Mouse (Mus musculus): ENCODE measurements around the gene Mbd6. TPM values are rescaled to one million over a fixed set of nuclear protein-coding genes. Genes with fewer than 3 reads are reported as not detected.
A peak's percentile ranks its signal among the peaks of the same experiment; 100 is the strongest.

Gene Mbd6
- polyA plus RNA-seq, 1 experiment = 35.1 TPM

DNA sequence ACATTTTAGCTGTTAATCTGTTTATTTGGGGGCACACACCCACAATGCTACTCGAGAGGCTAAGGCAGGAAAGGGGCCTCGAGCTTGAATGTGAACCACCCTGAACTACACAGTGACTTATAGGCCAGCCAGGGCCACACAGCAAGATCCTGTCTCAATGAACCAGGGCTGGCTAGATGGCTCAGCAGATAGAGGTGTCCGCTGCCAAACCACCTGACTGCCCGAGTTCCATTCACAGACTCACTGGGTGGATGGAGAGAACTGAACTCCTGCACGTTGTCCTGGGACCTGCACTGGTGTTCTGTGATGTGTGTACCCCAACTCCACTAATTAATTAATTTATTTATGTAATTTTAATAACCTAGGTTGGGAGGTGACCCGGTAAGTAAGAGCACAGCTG is 31.0 kb downstream of the Mbd6 start:
- no peak overlapping the region for H3K27ac ChIP-seq (ENCODE audit: insufficient read depth, low read length)
- H3K4me3 ChIP-seq (ENCODE audit: insufficient read depth, low read length) = no peak overlapping the region; the same call in 1 of the 2 replicates
- TF ChIP-seq POLR2A (IDR thresholded peaks at IDR 0.05; ENCODE audit: extremely low read depth, insufficient read depth, low read length) = no peak
- no peak for TF ChIP-seq CTCF (IDR thresholded peaks at IDR 0.05; ENCODE audit: extremely low read depth, insufficient read depth, low read length)
- H3K4me1 ChIP-seq (ENCODE audit: control insufficient read depth, insufficient read depth, low read length) = peaks cover 11% of the 10 kb centered on the region

DNA sequence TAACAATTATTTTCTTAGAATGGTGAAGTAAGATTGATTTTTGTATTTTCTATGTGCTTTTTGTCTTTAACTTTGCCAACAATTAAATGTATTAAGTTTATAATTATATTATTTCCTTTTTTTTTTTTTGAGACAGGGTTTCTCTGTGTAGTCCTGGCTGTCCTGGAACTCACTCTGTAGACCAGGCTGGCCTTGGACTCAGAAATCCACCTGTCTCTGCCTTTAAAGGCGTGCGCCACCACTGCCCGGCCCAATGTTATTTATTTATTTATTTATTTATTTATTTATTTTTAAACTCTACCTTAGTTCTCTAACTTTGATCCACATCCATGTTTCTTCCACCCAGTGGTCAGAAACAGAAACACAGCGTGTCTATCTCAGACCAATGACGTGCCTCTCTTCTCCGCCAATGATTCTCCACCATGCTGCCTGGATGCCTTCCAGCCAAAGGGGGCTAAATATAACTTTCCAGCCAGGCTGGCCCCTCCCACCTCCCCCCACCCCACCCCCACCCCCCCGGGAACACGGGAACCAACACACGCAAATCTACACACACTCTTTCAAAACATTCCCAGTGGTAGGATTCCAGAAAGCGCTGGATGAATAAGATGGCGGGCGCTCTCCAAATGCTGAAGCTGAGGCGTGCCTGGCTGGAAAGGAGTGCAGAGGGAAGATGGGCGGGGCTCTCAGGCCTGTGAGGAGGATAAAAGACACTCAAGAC is 33.0 kb downstream of the Mbd6 start:
- Histone ChIP-seq H3K4me1 (ENCODE audit: control insufficient read depth, insufficient read depth, low read length) (peaks cover 11% of the 10 kb centered on the region), H3K4me3 (ENCODE audit: insufficient read depth, low read length) (no peak overlapping the region), H3K27ac (ENCODE audit: insufficient read depth, low read length) (no peak overlapping the region)
- no peak for TF ChIP-seq CTCF (IDR thresholded peaks at IDR 0.05; ENCODE audit: extremely low read depth, insufficient read depth, low read length)
- TF ChIP-seq POLR2A (IDR thresholded peaks at IDR 0.05; ENCODE audit: extremely low read depth, insufficient read depth, low read length) = no peak

DNA sequence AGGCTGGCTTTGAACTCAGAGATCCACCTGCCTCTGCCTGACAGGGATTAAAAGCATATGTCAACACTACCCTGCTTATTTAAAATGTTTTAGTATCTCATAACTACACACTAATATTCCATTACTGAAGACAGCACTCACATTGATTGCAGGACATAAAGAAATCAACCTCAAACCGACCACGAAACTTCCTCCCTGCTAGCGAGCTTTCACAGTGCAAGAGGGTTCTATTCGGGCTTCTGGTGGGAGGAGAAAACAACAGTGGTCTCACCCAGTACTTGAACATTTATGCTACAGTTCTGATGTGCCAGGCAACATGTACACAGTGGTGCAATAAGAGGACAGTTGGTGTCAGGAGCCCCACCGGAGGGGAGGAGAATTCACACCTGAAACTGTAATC is 38.0 kb downstream of the Mbd6 start:
- no peak overlapping the region for H3K27ac ChIP-seq (ENCODE audit: insufficient read depth, low read length)
- no peak overlapping the region for H3K4me3 ChIP-seq (ENCODE audit: insufficient read depth, low read length)
- no peak for TF ChIP-seq POLR2A (IDR thresholded peaks at IDR 0.05; ENCODE audit: extremely low read depth, insufficient read depth, low read length)
- TF ChIP-seq CTCF (IDR thresholded peaks at IDR 0.05; ENCODE audit: extremely low read depth, insufficient read depth, low read length) = no peak
- no peaks in the 10 kb centered on the region; the same call in 1 of the 2 replicates for H3K4me1 ChIP-seq (ENCODE audit: control insufficient read depth, insufficient read depth, low read length)

DNA sequence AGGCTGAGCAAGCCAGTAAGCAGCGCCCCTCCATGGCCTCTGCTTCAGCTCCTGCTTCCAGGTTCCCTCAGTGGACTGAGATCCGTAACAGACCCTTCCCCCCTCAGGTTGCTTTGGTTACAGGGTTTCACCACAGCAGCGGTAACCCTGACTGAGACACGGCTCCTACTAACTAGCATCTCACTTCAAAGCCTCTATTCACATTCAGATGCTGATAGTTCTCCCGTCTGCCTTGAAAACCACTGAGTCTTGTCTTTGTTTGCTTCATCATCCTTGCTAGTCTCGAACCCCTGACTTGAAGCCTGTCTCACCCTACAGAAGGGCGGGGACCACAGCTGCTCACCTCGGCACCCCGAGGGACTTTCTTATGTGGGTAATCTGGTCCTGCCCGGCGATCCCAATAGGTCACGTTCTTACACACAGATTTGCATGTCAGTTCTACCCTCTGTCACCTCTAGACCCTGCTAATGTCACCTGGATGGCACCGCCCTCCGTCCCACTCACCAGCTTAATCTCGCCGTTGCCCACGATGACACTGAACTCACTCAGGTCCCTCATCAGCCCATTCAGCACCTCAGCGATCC is 50.5 kb downstream of the Mbd6 start:
- Histone ChIP-seq H3K4me3 (ENCODE audit: insufficient read depth, low read length) (no peak overlapping the region), H3K4me1 (ENCODE audit: control insufficient read depth, insufficient read depth, low read length) (no peaks in the 10 kb centered on the region), H3K27ac (ENCODE audit: insufficient read depth, low read length) (no peak overlapping the region)
- TF ChIP-seq CTCF (IDR thresholded peaks at IDR 0.05; ENCODE audit: extremely low read depth, insufficient read depth, low read length) (no peak), POLR2A (IDR thresholded peaks at IDR 0.05; ENCODE audit: extremely low read depth, insufficient read depth, low read length) (no peak)

DNA sequence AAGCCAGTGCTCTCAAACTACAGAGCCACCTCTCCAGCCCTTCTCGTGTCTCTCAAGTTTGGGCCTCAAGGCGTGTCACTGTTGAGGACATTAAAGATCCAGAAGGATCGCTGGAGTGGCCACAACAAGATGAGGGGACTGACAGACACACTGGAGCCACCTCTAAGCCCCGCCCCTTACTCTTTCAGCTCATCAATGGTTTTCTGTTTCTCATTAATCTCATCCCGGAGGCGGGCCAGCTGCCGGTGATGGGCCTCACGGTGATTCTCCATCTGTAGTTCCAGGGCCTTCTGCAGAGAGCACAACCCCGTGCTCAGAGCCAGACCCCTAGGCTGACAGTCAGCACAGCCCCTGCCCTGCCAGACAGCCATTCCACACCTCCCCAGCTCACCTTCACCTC is 52.3 kb downstream of the Mbd6 start:
- Histone ChIP-seq H3K4me1 (ENCODE audit: control insufficient read depth, insufficient read depth, low read length) (no peaks in the 10 kb centered on the region), H3K4me3 (ENCODE audit: insufficient read depth, low read length) (no peak overlapping the region), H3K27ac (ENCODE audit: insufficient read depth, low read length) (no peak overlapping the region)
- TF ChIP-seq CTCF (IDR thresholded peaks at IDR 0.05; ENCODE audit: extremely low read depth, insufficient read depth, low read length) = no peak
- no peak for TF ChIP-seq POLR2A (IDR thresholded peaks at IDR 0.05; ENCODE audit: extremely low read depth, insufficient read depth, low read length)

DNA sequence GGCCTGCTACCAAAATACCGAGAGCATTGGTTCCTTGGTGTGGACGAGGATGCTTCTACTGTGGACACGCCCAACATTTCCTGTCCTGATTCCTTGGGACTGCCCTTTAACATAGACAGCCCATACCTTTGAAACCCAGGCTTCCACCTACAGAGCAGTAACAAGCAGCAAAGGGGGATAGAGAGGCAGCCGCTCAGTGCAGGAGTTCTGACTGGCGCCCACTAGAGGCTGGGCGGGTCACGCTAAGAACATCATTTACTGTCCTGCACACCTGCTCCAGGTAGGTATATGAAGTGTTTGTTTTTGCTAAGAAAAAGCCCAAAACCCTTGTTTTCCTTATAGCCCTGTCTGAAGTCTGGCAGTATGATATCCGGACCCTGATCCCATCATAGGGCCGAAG is 55.7 kb downstream of the Mbd6 start:
- Histone ChIP-seq H3K27ac (ENCODE audit: insufficient read depth, low read length) (no peak overlapping the region), H3K4me3 (ENCODE audit: insufficient read depth, low read length) (no peak overlapping the region), H3K4me1 (ENCODE audit: control insufficient read depth, insufficient read depth, low read length) (no peaks in the 10 kb centered on the region)
- TF ChIP-seq CTCF (IDR thresholded peaks at IDR 0.05; ENCODE audit: extremely low read depth, insufficient read depth, low read length) (peak; percentile 29; the same call in 1 of the 2 replicates), POLR2A (IDR thresholded peaks at IDR 0.05; ENCODE audit: extremely low read depth, insufficient read depth, low read length) (no peak)

Other genes starting within 250 kb of the Mbd6 start
- 14.0 and 14.6 TPM in 2 replicates for gene Mettl1, start 247.6 kb downstream of the Mbd6 start, polyA plus RNA-seq (2012; rRNA removed)
- 0.19 and 0.21 TPM in 2 replicates for gene Eef1akmt3, start 247.5 kb downstream of the Mbd6 start, polyA plus RNA-seq (2012; rRNA removed)
- gene Cyp27b1, start 240.8 kb downstream of the Mbd6 start, polyA plus RNA-seq (2012; rRNA removed) = 0.67 and 0.78 TPM in 2 replicates
- gene March9, start 228.8 kb downstream of the Mbd6 start, polyA plus RNA-seq (2012; rRNA removed) = 11.8 TPM in 2 replicates
- 134 and 139 TPM in 2 replicates for gene Cdk4, start 225.5 kb downstream of the Mbd6 start, polyA plus RNA-seq (2012; rRNA removed)
- gene Tspan31, start 218.8 kb downstream of the Mbd6 start, polyA plus RNA-seq (2012; rRNA removed) = 81.3 and 88.3 TPM in 2 replicates
- 383 and 414 TPM in 2 replicates for gene Agap2, start 213.7 kb downstream of the Mbd6 start, polyA plus RNA-seq (2012; rRNA removed)
- gene Os9, start 167.9 kb downstream of the Mbd6 start, polyA plus RNA-seq (2012; rRNA removed) = 106 TPM in 2 replicates
- 127 and 129 TPM in 2 replicates for gene B4galnt1, start 123.8 kb downstream of the Mbd6 start, polyA plus RNA-seq (2012; rRNA removed)
- gene Slc26a10, start 108.4 kb downstream of the Mbd6 start, polyA plus RNA-seq (2012; rRNA removed) = 8.7 TPM in 2 replicates
- 225 and 288 TPM in 2 replicates for gene Arhgef25, start 98.9 kb downstream of the Mbd6 start, polyA plus RNA-seq (2012; rRNA removed)
- gene Dtx3, start 93.3 kb downstream of the Mbd6 start, polyA plus RNA-seq (2012; rRNA removed) = 371 and 407 TPM in 2 replicates
- gene Pip4k2c, start 77.4 kb downstream of the Mbd6 start, polyA plus RNA-seq (2012; rRNA removed) = 116 and 117 TPM in 2 replicates
- 1,251 and 1,302 TPM in 2 replicates for gene Kif5a, start 25.7 kb downstream of the Mbd6 start, polyA plus RNA-seq (2012; rRNA removed)
- gene Dctn2, start 22.6 kb downstream of the Mbd6 start, polyA plus RNA-seq (2012; rRNA removed) = 304 and 309 TPM in 2 replicates
- 71.6 and 75.6 TPM in 2 replicates for gene Mars, start 22.8 kb upstream of the Mbd6 start, polyA plus RNA-seq (2012; rRNA removed)
- gene Arhgap9, start 32.9 kb upstream of the Mbd6 start, polyA plus RNA-seq (2012; rRNA removed) = 1.2 and 1.4 TPM in 2 replicates
- gene Gli1, start 53.0 kb upstream of the Mbd6 start, polyA plus RNA-seq (2012; rRNA removed) = 2.3 and 2.6 TPM in 2 replicates
- gene Inhbe, start 65.4 kb upstream of the Mbd6 start, polyA plus RNA-seq (2012; rRNA removed) = 0.10 and 0.19 TPM in 2 replicates
- not detected in 2 replicates for gene Inhbc, start 81.4 kb upstream of the Mbd6 start, polyA plus RNA-seq (2012; rRNA removed)
- gene R3hdm2, start 91.3 kb upstream of the Mbd6 start, polyA plus RNA-seq (2012; rRNA removed) = 185 and 201 TPM in 2 replicates
- 9.5 and 10.6 TPM in 2 replicates for gene Stac3, start 212.7 kb upstream of the Mbd6 start, polyA plus RNA-seq (2012; rRNA removed)
- 10.0 and 10.6 TPM in 2 replicates for gene Ndufa4l2, start 225.9 kb upstream of the Mbd6 start, polyA plus RNA-seq (2012; rRNA removed)
- gene Shmt2, start 233.4 kb upstream of the Mbd6 start, polyA plus RNA-seq (2012; rRNA removed) = 38.6 and 39.7 TPM in 2 replicates
- gene Nxph4, start 245.5 kb upstream of the Mbd6 start, polyA plus RNA-seq (2012; rRNA removed) = 3.0 and 3.8 TPM in 2 replicates

Measured in cortical plate, adult 2 months (tissue).